Mouse (Mus musculus) urinary bladder, postnatal 4 days (tissue): Measurements from ENCODE around the gene Gm9844.
A peak's percentile ranks its signal among the peaks of the same experiment; 100 is the strongest.
"Not testable (repeated sequence)": the region's sequence is repeated elsewhere in the genome, so short reads cannot be mapped to it uniquely, and the experiment has no call there.

ENCODE experiments used
- DNase-seq, 2 experiments: peaks; one replicate each; pipeline ENCODE4 v3.0.0; 2021 to 2022; ENCODE audit warnings: low spot score in 2 of 2

Gm9844 gene

DNA sequence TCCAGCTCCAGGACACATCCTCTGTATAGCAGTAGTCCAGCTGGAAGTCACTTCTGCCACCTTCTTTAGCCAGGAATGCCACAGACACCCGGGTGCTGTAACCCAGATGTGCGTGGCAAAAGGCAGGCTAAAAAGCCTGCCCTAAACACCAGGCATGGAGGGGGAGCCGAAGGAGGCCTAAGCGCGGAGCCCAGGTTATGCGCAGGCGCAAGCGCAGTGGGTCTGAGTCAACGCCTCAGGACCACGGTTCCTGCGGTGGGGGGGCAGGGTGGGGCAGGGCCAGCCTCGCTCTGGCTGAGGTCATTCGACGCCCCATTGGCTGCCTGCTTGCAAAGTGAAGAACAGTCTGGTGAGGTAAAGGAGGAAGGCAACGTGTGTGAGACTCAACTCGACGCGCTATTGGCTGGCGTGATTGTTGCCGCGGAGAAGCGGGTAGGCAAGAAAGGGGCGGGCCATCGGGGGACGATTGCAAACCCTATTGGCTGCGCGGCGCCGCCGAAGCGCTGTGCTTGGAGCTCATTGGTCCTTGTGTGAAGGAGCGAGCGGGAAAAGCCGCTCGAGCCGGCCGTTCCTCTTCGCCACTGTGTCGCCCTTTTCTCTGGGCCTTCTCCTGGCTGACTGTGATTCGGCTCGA, 7.6 kb downstream of the Gm9844 start, which contains the start of the genes Lypd4 and Dmrtc2:
Gene Lypd4 (minus strand): TSS at position 410 of the 634 bp plus-strand sequence.
Gene Dmrtc2 (plus strand): TSS at position 526 of the 634 bp plus-strand sequence.
- DNase-seq, result no peak

DNA sequence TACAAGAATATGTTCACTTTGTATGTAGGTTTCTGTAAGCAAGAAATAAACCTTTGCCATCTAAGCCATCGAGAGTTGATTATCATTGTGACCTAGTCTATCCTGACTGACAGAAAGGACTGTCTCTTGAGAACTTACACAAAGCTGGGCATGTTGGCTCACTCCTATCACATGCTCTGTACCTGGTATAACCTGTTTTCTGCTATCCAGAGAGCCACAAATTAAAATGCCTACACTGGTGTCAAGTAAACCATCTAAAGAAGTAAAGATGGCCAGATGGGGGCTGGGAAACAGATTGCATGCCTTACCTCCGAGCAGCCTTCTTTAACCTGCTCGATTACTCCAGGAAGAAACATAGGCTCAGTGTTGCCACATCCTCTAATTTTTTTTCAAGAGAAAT, 15.6 kb downstream of the Gm9844 start:
- no peak for DNase-seq

DNA sequence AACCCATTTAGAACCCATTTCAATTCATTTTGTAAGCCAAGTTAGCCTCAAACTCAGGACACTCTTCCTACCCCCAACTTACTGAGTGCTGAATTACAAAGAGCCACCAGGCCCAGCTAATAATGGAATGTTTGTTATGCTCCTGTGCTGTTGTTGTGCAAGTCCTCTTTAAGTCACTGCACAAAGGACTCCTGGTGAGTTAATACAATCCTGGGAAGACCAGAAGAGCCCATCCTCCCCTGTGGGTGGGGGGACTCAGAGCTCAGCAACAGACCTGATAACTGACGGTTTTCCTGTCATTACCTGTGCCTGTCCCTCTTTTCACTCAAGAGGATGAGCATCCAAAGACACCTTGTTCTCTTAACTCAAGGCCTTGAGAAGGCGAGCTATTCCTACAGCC, 17.6 kb downstream of the Gm9844 start:
- DNase-seq, result no peak

DNA sequence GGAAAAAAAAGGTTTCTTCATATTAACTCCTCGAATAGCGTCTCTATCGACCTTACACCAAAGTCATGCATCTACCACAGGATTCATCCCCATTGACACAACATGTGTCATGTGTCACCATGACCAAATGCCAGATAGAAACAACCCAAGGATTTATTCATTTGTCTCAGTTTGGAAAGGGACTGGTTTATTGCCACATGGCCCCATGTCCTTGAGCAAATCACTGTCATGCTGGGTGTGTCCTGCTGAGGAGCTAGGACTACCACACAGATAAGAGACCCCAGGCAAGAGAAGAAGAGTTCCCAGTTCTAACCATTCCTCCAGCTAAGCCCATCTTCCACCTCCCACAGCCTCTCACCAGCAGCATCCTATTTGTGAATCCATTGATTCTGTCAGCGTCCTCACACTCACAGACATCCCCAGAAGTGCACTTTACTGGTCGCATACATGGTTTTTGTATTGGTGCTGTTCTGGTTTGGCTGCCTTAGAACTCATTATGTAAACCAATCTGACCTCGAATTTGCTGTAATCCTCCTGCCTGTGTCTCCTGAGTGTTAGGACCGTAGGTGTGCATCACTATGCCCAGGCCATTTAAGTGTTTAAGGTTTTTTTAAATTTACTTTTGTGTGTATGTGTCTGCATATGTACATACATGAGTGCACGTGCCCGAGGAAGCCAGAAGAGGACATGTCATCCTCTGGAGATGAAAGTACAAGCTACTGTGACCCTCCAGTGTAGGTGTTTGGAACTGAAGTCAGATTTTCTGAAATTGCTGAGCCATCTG, 20.6 kb downstream of the Gm9844 start:
- DNase-seq, result no peak

DNA sequence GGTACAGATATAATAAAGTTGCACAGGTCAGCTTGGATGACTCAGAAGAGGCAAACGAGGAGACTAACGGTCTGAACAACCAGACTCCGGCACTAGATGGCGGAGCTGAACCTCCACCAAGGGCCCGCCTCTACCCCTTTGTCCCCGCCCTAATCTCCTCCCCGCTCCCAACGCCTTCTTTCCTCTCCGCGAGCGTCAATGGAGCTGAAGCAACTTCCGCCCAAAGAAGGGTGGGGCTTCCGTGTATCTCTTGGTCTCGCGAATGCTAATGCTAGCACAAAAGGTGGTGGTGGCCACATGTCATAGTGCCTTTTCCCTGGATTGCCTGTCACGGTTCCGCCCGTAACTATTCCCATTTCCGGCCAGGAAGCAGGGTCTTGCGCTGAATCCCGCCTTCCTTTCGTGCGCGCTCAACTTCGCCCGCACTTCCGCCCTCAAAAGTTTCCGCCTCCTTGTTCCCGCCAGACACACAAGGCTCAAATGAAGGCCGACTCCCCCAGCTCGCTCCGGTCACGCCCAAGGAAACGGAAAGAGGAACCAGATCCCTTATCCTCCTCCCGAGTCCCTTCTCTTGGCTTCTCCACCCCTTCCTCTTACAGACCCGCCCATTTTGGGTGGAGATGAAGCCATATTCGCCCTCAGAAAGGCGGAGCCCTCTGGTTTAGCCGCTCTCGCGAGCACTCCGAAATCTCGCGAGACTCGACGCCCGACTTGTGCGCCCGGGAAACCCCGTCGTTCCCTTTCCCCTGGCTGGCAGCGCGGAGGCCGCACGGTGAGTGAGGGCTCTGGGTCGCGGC, 22.1 kb downstream of the Gm9844 start, which contains the start of gene Rps19:
Gene Rps19 (plus strand): TSS at position 476 of the 797 bp plus-strand sequence.
- peak; percentile 98 to 99 for DNase-seq

DNA sequence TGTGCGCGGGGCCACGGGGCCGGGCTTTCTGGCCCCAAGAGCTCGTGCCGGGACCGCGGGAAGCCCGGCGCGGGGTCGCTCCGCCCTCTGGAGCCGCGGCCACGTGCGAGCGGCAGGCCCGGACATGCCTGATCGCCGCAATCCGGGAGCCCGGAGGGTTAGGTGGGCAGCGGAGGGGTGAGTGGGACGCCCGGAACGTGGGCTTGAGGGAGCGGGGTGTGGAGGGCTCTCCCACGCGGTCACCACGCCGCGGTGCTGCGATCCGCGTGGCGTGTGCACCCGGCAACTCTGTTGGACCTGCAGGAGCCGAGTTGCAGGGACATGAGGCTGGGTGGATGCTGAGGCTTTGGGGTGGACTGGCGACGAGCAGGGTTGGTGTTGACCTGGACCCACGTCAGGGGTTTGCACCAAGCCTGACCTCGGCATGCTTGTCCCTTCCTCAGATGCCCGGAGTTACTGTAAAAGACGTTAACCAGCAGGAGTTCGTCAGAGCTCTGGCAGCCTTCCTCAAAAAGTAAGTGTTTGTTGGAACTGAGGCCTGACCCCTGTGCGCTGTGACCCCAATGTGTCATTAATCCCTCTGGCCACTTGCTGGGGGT, 22.8 kb downstream of the Gm9844 start:
- no peak for DNase-seq

DNA sequence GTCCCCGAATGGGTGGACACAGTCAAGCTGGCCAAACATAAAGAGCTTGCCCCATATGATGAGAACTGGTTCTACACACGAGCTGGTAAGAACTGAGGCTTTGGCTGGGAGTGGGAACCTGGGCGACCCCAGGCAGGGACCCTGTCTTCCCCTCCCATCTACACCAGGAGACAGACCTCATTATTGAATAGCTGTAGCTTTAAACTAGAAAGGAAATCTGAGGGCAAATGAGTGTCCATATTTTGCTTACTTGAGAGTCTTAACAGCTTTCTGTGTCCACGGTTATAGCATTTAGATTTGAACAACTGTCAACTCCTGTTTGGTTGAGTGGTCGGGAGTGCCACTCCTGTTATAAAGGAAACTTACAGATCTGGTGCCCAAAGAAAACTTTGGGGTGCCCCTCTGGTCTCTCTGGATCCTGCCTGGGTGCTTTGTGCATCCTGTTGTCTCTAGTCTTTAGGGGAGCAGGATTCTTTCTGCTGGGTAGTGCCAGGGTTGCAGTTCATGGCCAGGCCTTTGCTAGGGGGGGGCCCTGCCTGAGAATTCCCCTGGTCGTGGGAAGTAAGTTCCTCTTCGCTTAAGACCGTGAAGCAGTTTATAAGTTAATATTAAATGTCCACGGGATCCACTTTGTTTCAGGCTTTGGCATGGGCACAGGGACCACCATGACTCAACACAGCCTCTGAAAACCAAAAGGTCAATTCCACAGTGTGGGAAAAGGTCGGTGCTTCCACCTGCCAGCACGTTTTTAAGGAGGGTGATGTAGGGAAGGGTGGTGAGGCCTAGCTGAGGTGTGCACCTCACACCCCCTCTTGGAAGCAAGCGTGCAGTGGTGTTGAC, 23.7 kb downstream of the Gm9844 start:
- DNase-seq, result no peak

DNA sequence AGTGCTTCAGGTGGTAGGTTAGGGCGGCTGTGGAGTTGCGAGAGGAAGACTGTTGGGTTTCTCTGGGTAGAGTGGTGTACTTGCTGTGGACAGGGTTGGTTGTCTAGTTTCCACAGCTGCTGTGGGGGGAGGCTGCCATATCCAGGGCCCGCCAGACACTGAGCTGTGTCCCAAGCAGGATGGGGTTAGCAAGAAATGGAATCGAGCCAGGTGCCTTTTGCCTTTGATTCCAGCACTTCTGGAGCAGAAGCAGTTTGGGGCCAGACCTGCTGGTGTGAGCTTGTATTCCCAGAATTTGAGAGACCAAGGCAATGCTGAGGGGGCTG, 24.3 kb downstream of the Gm9844 start:
- DNase-seq, result no peak

DNA sequence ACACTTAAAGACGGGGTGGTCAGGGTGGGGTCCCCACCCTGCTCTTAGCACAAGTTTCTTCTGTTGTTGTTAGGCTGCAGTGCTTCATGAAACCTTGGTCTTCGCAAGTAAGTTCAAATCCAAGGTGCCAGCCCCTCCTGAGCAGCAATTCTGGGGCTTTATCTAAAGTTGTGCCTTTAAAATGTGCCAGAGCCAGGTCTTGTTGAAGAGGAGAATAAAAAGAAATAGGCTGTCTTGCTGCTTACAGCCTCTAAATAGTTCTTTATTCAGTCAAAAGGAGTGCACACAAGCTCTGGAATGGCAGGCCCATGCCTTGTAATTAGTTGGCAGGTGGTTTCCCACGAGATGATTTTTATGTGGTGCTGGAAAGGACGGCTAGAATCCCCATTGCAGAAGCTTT, 25.1 kb downstream of the Gm9844 start:
- no peak for DNase-seq

DNA sequence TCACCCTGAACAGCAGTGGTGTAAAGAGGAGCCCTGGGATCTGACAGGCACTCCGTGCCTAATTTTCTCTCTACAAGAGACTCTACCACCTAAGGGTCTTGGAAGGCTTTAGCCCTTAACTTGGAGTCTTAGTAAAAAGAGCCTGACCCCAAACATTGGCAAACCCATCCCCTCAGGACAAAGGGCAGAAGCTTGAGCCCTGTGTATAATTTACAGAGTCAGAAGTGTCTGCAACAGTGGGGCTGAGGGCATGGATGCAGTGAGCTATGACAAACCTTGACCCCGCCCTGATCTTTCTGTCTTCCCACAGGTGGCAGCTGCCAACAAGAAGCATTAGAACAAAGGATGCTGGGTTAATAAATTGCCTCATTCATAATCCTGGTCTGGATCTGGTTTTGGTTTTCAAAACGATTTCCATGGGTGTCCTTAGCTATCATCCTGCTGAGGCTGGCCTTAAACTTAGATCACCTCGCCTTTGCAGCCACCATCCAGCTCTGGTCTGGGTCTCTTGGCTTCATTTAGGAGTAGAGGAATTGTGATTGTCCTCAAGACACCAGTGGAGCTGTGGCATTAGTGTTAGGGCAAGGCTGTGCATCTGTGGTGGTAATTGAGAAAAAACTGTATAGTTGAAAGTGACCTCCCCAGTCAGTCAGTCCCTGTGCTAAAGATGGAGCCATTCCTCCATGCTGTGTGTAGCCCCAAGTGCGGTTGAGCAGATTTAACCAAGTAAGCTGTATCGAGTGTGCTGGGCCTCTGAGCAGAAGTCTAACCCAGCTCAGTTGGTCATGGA, 27.6 kb downstream of the Gm9844 start:
- DNase-seq, result no peak

DNA sequence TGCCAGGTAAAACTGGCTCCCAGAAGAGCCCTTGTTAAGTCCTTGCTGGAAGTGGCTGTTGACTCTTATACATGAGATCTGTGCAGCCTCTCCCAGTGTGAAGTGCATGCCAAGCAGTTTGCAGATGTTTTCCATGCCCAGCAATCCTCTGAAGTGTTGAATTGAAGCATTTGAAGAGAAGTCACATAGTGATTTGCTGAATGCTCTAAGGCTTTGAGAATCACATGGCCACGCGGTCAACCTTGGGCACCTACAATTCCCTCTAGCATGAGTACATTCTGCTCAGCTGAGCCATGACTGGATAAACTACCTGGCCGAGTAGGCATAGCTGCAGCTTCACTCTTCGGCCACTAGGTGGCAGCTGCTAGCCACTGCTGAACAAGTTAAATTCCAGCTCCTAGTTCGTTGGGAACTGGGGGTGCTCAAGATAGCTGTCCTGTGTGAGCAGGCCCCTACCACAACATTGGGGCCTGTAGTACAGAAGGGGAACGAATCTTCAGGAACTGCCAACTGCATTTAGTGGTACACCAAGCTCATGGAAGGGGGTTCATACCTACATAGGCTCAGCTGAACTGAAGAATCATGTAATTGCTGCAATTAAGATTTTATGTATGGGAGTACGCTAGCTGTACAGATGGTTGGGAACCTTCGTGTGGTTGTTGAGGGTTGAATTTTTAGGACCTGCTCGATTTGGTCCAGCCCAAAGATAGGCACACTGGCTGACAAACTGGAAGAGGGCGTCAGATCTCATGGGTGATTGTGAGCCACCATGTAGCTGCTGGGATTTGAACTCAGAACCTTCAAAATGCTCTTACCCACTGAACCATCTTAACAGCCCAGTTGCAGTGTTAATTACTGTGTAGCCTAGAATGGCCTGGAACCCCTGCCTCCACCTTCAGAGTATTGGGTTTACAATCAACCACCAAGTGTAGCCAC, 28.5 kb downstream of the Gm9844 start:
- DNase-seq, result peak; percentile 55 to 66

DNA sequence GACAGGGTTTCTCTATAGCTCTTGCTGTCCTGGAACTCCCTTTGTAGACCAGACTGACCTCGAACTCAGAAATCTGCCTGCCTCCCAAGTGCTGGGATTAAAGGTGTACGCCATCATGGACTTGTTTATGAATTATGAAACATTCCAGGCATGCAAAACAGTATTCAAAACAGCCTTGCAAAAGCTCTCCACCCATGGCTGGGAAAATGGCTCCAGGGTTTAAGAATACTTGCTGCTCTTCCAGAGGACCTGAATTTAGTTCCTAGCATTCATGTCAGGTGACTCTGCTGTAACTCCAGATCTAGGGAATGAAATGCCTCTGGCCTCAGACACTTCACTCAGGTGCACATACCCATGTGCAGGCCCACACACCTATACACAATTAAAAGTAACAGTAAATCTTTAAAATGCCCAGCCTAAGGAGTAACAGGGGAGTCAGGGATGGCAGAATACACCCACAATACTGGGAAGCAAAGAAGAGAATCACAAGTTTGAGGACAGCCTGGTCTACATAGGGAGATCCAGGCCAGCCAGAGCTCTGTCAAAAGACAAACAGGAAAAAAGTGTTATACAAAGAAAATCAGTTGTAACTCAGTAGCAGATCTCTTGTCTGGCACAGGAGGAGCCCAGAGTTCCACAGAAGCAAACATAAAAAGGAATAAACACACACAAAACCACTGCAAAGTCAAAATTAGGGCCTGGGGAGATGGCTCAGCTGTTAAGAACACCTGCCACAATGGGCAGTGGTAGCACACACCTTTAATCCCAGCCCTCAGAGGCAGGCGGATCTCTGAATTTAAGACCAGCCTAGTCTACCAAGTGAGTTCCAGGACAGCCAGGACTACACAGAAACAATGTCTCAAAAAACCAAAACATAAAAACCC, 29.5 kb downstream of the Gm9844 start:
- DNase-seq, result no peak

DNA sequence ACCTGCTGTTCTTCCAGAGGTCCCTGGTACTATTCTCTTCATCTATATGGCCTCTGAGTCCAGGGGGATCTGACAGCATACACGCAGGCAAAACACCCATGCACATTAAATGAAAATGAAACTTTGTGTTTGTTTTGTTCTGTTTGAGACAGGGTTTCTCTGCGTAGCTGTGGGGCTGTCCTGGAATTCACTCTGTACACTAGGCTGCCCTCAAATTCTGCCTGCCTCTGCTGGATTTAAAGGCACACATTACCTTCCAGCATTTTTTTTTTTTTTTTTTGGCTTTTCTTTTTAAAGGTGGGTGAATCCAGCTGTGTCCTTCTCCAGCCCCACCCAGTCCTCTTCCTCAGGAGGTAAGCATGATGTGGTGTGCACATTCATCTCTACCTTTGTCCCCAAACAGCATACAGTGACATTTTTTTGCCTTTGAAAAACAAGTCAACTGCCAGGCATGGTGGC, 30.1 kb downstream of the Gm9844 start:
- no peak for DNase-seq

DNA sequence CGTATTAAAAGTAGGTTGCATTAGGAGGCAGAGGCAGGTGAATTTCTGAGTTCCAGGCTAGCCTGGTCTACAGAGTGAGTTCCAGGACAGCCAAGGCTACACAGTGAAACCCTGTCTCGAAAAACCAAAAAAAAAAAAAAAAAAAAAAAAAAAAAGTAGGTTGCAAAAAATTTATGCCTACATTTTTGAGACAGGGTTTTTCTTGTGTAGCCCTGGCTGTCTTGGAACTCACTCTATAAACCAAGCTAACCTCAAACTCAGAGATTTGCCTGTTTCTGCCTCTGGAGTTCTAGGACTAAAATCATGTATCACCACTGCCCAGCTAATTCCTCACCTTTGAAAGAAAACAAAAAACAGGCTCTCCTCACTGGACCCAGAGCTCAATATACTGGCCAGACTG, 33.7 kb downstream of the Gm9844 start:
- not testable (repeated sequence) for DNase-seq

DNA sequence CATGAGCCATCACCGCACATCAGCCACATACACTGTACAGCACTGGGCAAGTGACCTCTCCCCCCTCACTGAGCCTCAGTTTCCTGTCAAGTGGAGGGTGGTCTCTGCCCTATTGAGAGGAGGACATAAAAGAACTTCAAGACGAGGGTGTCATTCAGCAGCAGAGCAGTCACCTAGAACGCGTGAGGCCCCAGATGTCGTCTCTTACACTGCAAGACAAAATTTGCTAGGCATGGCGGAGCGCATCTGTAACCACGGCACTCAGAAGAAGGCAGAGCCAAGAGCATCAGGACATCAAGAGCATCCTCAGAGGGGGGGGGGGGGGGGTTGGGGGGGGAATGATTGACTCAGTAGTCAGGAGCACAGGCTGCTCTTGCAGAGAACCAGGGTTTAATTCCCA, 34.3 kb downstream of the Gm9844 start:
- DNase-seq, result no peak

DNA sequence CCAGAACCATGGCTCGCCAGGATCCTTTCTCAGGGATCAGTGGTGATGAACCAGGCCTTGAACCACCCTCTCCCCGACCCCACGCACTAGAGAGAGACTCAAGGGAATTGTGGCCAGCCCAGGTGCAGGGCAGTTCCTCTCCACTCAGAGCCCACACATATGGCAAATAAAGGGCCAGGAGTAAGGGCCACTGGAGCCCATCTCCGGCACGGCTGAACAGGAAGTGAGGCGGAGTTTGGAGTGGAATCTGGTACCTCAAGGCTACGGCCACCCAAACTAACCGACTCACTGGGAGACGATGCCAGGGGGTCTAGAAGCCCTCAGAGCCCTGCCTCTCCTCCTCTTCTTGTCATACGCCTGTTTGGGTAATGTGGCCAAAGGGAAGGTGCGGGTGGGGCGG, 35.2 kb downstream of the Gm9844 start, which contains the start of gene Cd79a:
Gene Cd79a (plus strand): TSS at position 158 of the 400 bp plus-strand sequence.
- DNase-seq, result no peak

DNA sequence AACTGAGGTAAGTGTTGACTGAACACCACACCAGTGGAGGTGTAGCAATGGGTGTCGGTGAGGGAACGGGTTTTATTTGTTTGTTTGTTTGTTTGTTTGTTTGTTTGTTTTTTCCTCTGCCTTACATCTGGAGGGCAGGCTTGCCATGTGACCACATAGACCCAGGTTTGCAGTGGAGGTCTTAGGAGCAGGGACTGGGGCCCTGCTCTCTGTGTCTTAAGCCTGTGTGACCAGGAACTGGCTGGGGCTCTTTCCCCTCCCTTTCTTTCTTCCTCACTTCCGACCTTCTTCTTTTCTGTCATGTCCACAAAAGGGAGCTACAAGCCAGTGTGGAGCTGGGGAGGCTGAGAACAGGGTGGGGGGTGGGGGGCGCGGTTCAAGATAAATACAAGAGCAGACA, 35.9 kb downstream of the Gm9844 start:
- no peak for DNase-seq

DNA sequence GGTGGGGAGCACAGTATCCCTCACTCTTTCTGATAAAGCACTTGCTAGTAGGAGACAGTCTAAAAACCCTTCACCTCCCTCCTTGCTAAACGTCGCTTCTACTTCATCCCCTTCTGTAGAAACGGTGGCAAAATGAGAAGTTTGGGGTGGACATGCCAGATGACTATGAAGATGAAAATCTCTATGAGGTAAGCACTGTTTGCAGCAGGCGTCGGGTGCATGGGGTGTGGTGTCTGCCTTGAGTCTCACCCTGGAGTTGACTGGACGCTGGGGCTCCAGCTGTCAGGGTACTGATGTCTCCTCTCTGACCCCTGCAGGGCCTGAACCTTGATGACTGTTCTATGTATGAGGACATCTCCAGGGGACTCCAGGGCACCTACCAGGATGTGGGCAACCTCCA, 39.1 kb downstream of the Gm9844 start:
- DNase-seq, result no peak
